Mouse (Mus musculus): ENCODE data around the gene Bach1. TPM values are rescaled to one million over a fixed set of nuclear protein-coding genes. Genes with fewer than 3 reads are reported as not detected.

Bach1 gene
- total and polyA plus RNA-seq, 3 experiments = 8.3 to 27.9 (median 26.4) TPM

DNA sequence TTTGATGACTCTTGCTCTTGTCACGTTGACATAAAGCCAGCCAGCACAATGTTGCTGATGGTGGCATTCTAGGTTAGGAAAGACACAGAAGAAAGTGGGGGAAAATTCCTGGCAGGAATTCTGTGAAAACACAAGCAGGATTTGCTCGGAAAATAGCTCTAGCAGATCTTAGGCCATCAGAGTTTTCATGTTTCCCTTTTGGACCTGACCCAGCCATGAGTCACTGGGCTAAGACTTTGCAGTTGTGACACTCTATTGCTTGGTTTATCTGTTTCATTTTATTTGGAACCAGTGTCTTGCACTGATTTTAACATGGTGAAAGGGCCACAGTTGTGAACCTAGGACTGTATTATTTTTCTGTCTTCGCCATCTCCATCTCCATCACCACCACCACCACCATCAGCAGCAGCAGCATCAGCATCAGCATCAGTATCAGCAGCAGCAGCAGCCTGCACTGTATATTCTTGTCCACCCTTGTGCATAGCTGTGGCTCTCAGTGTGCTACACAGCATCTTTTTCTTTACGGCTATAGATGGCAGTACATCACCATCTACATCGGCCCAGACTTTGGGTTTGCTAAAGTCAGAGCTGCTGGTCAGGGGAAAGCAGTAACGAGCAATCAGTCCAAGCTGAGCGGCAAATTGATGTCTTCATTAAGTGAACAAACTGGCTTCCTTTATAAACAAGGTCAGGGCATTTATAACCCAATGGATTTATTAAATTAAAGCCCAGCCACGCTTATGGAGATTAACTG is 46.6 kb downstream of the Bach1 start:
- Histone ChIP-seq H3K79me2 (replicated peaks; ENCODE audit: control insufficient read depth, insufficient read depth, low read length) (no peaks in the 10 kb centered on the region), H3K27me3 (ENCODE audit: control insufficient read depth, insufficient read depth, low read length) (no peaks in the 10 kb centered on the region), H3K4me1 (ENCODE audit: control insufficient read depth, insufficient read depth, low read length) (no peaks in the 10 kb centered on the region), H3K36me3 (ENCODE audit: control insufficient read depth, insufficient read depth, low read length) (no peaks in the 10 kb centered on the region), H3K4me3 (no peak overlapping the region), H3K27ac (no peak overlapping the region), H3K9ac (ENCODE audit: low read depth, low read length) (no peak overlapping the region)
- TF ChIP-seq EP300 (IDR thresholded peaks at IDR 0.05; ENCODE audit: insufficient read depth, low read depth, low read length) (no peak), POLR2A (IDR thresholded peaks at IDR 0.05; ENCODE audit: insufficient read depth, low read depth, low read length) (no peak), CTCF (IDR thresholded peaks at IDR 0.05) (no peak)
- 73% methylated on average over 8 of the region's 8 CpGs for WGBS
- no peak for DNase-seq
- intact Hi-C loops (cut with DNase I) = no loop called here

DNA sequence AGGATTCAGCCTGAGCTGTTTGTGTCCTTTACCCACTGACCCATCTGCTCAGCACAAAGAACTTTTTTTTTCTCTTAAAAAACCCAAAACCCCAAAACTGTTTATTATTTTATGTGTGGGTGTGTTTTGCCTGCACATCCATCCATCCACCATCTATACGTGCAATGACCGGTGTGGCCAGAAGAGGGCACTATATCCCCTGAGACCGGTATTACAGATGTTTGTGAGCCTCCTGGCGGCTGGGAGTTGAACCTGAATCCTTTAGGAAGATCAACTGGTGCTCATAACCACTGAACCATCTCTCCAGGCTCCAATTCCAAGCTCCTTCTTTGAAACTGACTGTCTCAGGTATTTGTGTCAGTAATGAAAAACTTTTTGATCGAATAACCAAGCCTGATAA is 48.0 kb downstream of the Bach1 start:
- H3K27ac ChIP-seq = no peak overlapping the region
- no peaks in the 10 kb centered on the region for H3K79me2 ChIP-seq (replicated peaks; ENCODE audit: control insufficient read depth, insufficient read depth, low read length)
- H3K4me1 ChIP-seq (ENCODE audit: control insufficient read depth, insufficient read depth, low read length) = no peaks in the 10 kb centered on the region
- H3K36me3 ChIP-seq (ENCODE audit: control insufficient read depth, insufficient read depth, low read length) = no peaks in the 10 kb centered on the region
- TF ChIP-seq EP300 (IDR thresholded peaks at IDR 0.05; ENCODE audit: insufficient read depth, low read depth, low read length) = peak; percentile 89
- peak; percentile 97 for TF ChIP-seq CTCF (IDR thresholded peaks at IDR 0.05)
- TF ChIP-seq POLR2A (IDR thresholded peaks at IDR 0.05; ENCODE audit: insufficient read depth, low read depth, low read length) = no peak
- peak; percentile 72 to 82 for DNase-seq
- WGBS = 22% methylated on average over 5 of the region's 5 CpGs
- intact Hi-C loops (cut with DNase I) = loop anchor here (2.0 kb wide), 2 partner anchors 150 to 240 kb away; no protein-coding TSS in a partner anchor
- no peak overlapping the region for H3K4me3 ChIP-seq
- no peaks in the 10 kb centered on the region for H3K27me3 ChIP-seq (ENCODE audit: control insufficient read depth, insufficient read depth, low read length)
- no peak overlapping the region for H3K9ac ChIP-seq (ENCODE audit: low read depth, low read length)

DNA sequence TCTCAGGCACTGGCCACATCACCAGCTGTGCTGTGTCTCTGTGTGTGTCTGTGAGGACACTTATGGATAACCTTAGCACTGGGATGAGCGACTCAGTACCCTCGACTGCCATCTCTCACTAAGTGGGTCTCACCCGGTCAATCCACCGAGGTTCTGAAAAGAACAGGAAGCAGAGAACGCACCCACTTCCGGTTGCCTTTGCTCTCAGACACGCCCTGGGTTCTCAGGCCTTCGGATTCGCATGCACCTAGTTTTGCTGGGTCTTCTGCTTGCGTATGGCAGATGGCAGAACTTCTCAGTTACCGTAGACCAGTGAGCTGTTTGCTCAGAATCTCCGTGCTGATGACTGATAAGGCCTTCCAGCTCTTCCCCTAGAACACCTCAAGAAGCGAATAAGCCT is 52.5 kb downstream of the Bach1 start:
- H3K36me3 ChIP-seq (ENCODE audit: control insufficient read depth, insufficient read depth, low read length) = no peaks in the 10 kb centered on the region
- no peak for DNase-seq
- no peaks in the 10 kb centered on the region for H3K4me1 ChIP-seq (ENCODE audit: control insufficient read depth, insufficient read depth, low read length)
- H3K27ac ChIP-seq = no peak overlapping the region
- TF ChIP-seq CTCF (IDR thresholded peaks at IDR 0.05) = no peak
- no peak for TF ChIP-seq EP300 (IDR thresholded peaks at IDR 0.05; ENCODE audit: insufficient read depth, low read depth, low read length)
- no peak for TF ChIP-seq POLR2A (IDR thresholded peaks at IDR 0.05; ENCODE audit: insufficient read depth, low read depth, low read length)
- H3K9ac ChIP-seq (ENCODE audit: low read depth, low read length) = no peak overlapping the region
- intact Hi-C loops (cut with DNase I) = no loop called here
- 80% methylated on average over 13 of the region's 13 CpGs for WGBS
- H3K27me3 ChIP-seq (ENCODE audit: control insufficient read depth, insufficient read depth, low read length) = no peaks in the 10 kb centered on the region
- H3K79me2 ChIP-seq (replicated peaks; ENCODE audit: control insufficient read depth, insufficient read depth, low read length) = no peaks in the 10 kb centered on the region
- no peak overlapping the region for H3K4me3 ChIP-seq

- H3K4me3 ChIP-seq = no peak overlapping the region
- no peaks in the 10 kb centered on the region for H3K4me1 ChIP-seq (ENCODE audit: control insufficient read depth, insufficient read depth, low read length)
- intact Hi-C loops (cut with DNase I) = no loop called here
- H3K36me3 ChIP-seq (ENCODE audit: control insufficient read depth, insufficient read depth, low read length) = no peaks in the 10 kb centered on the region
- H3K27ac ChIP-seq = no peak overlapping the region
- TF ChIP-seq CTCF (IDR thresholded peaks at IDR 0.05) = no peak
- TF ChIP-seq POLR2A (IDR thresholded peaks at IDR 0.05; ENCODE audit: insufficient read depth, low read depth, low read length) = no peak
- TF ChIP-seq EP300 (IDR thresholded peaks at IDR 0.05; ENCODE audit: insufficient read depth, low read depth, low read length) = no peak
- H3K27me3 ChIP-seq (ENCODE audit: control insufficient read depth, insufficient read depth, low read length) = no peaks in the 10 kb centered on the region
- no peak for DNase-seq
- WGBS = 63% methylated on average over 13 of the region's 13 CpGs
- H3K79me2 ChIP-seq (replicated peaks; ENCODE audit: control insufficient read depth, insufficient read depth, low read length) = no peaks in the 10 kb centered on the region
- no peak overlapping the region for H3K9ac ChIP-seq (ENCODE audit: low read depth, low read length)
Observed at GRCm38 (mm10) chr16:87752482-87752881, 53.7 kb downstream of the Bach1 start.

GRCm38 (mm10) chr16:87754858-87755257 is 56.1 kb downstream of the Bach1 start:
- 31% methylated on average over 9 of the region's 9 CpGs for WGBS
- peak; percentile 44 to 76 for DNase-seq
- no peaks in the 10 kb centered on the region for H3K79me2 ChIP-seq (replicated peaks; ENCODE audit: control insufficient read depth, insufficient read depth, low read length)

DNA sequence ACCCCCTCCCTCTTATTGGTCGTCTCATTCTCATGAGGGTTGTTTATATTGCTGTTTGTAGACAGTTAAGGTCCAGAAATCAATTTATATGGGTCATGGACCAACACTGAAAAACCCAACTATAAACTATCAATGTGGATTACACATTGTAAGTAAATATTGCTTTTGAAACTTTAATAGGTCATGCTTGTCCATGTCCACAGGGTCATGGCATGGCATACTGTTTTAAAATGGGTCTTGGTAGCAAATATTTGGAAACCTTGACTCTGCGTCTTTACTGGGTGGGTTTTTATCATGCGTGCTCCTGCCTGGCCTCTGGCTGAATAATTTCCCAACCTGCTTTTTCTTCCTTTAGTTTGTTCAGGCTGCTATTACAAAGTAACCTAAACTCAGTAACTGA is 57.2 kb downstream of the Bach1 start:
- Histone ChIP-seq H3K4me3 (no peak overlapping the region), H3K4me1 (ENCODE audit: control insufficient read depth, insufficient read depth, low read length) (no peaks in the 10 kb centered on the region), H3K27ac (no peak overlapping the region), H3K36me3 (ENCODE audit: control insufficient read depth, insufficient read depth, low read length) (no peaks in the 10 kb centered on the region), H3K27me3 (ENCODE audit: control insufficient read depth, insufficient read depth, low read length) (no peaks in the 10 kb centered on the region), H3K79me2 (replicated peaks; ENCODE audit: control insufficient read depth, insufficient read depth, low read length) (no peaks in the 10 kb centered on the region), H3K9ac (ENCODE audit: low read depth, low read length) (no peak overlapping the region)
- DNase-seq = no peak
- TF ChIP-seq POLR2A (IDR thresholded peaks at IDR 0.05; ENCODE audit: insufficient read depth, low read depth, low read length) (no peak), CTCF (IDR thresholded peaks at IDR 0.05) (no peak), EP300 (IDR thresholded peaks at IDR 0.05; ENCODE audit: insufficient read depth, low read depth, low read length) (no peak)
- intact Hi-C loops (cut with DNase I) = loop anchor here (1.0 to 2.0 kb wide), 2 partner anchors 159 to 249 kb away; no protein-coding TSS in a partner anchor
- 73% methylated on average over 3 of the region's 3 CpGs for WGBS

More at GRCm38 (mm10) chr16:87754858-87755257, 56.1 kb downstream of the Bach1 start:
- H3K9ac ChIP-seq (ENCODE audit: low read depth, low read length) = no peak overlapping the region
- no peaks in the 10 kb centered on the region for H3K4me1 ChIP-seq (ENCODE audit: control insufficient read depth, insufficient read depth, low read length)
- intact Hi-C loops (cut with DNase I) = loop anchor here (1.0 to 2.0 kb wide), 2 partner anchors 158 to 248 kb away; no protein-coding TSS in a partner anchor
- H3K4me3 ChIP-seq = no peak overlapping the region
- H3K27me3 ChIP-seq (ENCODE audit: control insufficient read depth, insufficient read depth, low read length) = no peaks in the 10 kb centered on the region
- no peaks in the 10 kb centered on the region for H3K36me3 ChIP-seq (ENCODE audit: control insufficient read depth, insufficient read depth, low read length)
- H3K27ac ChIP-seq = no peak overlapping the region
- TF ChIP-seq CTCF (IDR thresholded peaks at IDR 0.05) (peak; percentile 87), POLR2A (IDR thresholded peaks at IDR 0.05; ENCODE audit: insufficient read depth, low read depth, low read length) (no peak), EP300 (IDR thresholded peaks at IDR 0.05; ENCODE audit: insufficient read depth, low read depth, low read length) (peak; percentile 60; the same call in 1 of the 2 replicates)
